Mouse (Mus musculus): Measurements from ENCODE around the gene Esrrg.

Gene Esrrg

GRCm38 (mm10) chr1:188080261-188080875 lies 471.8 kb downstream of the Esrrg start:
- no peak for DNase-seq (ENCODE audit: low spot score in 2 of 2)

GRCm38 (mm10) chr1:188082665-188083640 lies 474.4 kb downstream of the Esrrg start:
- DNase-seq (ENCODE audit: low spot score in 2 of 2) = no peak

DNA sequence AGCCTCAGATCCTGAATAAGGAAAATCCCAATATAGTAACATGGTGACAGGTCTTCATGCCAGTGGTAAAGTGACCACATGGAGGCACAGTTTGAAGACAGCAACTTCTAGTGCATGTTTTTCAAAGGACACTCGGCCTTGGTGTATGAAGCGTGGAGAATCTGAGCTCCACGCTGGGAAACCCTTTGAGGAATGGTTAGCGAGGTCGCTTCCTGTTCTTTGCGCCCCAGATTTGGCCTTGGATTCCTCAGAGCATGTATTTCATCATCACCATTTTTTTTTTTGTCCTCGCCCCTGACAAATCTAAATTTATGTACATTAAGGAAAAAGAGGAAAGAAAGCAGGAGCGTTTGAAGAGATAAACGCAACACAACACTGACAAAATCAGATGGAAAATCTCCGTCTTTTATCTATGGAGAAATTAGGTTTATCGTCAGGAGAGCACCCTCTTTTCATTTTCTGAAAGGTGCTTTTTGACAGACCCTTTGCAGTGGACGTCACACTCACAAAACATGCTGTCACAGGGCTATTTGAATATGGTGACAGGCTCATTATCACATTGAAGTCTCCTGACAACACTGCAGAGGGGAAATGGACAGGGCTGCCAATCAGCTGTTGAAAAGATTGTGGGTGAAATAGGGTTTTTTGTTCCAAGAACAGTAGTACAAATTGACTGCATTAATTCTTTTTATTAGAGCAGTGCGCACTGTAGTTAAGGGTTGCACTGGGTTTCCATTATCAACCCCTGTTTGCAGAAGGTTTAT lies 476.7 kb downstream of the Esrrg start:
- DNase-seq (ENCODE audit: low spot score in 2 of 2) = no peak

DNA sequence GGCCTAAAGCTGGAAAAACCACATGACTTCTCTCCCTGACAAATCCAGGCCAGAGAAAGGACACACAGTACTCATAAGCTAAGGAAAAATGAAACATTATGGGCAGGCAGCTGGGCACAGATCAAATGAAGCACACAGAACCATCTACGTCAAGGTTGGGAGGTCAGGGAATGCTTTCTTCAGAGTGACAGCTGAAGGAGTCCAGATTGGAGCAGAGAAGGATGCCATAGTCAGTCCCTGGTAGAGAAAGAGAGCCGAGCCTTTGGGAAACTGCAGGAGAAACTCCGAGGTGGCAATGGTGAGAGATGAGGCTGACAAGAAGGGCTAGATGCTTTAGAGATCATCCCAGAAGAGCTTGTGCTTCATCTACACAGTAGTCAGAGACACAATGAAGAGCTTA lies 485.1 kb downstream of the Esrrg start:
- no peak for DNase-seq (ENCODE audit: low spot score in 2 of 2)

- DNase-seq (ENCODE audit: low spot score in 2 of 2) = no peak
Measured at GRCm38 (mm10) chr1:188101832-188102231, 493.2 kb downstream of the Esrrg start.

DNA sequence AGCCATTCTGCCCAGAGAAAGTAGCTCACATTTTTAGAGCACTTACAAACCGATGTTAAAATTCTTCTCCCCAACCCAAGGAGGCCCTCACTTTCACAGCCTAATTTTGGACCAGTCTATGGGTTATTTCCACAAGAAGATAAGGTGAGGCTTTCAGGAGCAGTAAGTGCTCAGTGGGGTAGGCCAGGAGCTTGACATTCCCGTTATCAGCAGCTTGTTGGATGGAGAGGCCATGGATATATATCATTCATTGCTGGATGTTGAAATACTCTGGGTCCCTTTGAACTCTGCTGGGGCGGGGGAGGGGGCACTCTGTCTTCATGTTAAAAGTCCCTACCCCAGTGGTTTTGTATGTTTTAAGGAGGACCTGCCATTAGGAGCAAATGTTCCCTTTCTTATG lies 494.6 kb downstream of the Esrrg start:
- no peak for DNase-seq (ENCODE audit: low spot score in 2 of 2)

GRCm38 (mm10) chr1:188105516-188105915 lies 496.9 kb downstream of the Esrrg start:
- DNase-seq (ENCODE audit: low spot score in 2 of 2) = no peak

GRCm38 (mm10) chr1:188107946-188108345 lies 499.4 kb downstream of the Esrrg start:
- DNase-seq (ENCODE audit: low spot score in 2 of 2) = no peak

- DNase-seq (ENCODE audit: low spot score in 2 of 2) = no peak
Measured at GRCm38 (mm10) chr1:188111552-188111951, 503.0 kb downstream of the Esrrg start.

DNA sequence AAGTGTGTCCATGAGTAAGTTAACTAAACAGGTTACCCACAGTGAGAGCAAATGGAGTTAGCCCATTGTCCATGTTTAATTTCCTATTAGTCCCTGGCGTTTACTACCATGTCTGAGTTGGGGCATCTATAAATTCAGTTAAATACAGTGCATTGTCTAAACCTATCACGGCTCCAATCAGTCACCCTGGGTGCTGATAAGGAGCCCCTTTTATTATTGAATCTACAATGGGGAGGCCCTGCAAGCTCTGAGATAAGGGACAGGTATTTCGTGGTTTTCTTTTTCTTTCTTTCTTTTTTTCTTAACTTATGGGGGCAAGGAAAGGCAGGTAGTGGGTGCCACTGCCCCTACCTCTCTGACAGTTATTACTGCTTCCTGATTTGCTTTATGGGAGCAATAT lies 504.6 kb downstream of the Esrrg start:
- DNase-seq (ENCODE audit: low spot score in 2 of 2) = no peak

DNA sequence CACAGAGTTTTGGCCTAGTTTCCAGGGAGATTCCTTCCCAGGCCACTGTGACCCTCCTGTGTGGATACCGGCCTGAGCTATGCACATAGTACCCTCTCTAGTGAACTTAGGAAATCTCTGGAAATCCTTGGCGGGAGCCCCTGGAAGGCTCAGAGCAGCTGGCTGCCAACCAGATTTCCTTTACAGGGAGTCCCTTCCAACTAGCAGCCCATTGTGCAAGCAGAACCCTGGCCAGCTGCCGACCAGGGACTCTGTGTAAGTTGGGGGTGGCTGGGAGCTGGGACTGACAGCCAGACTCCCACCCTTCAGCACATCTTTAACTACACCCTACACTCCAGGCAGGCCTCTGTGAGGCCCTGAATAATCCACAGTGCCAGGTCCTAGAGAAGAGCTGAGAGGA lies 509.5 kb downstream of the Esrrg start:
- peak; percentile 74 to 75 for DNase-seq (ENCODE audit: low spot score in 2 of 2)

GRCm38 (mm10) chr1:188119806-188120205 lies 511.2 kb downstream of the Esrrg start:
- no peak for DNase-seq (ENCODE audit: low spot score in 2 of 2)

GRCm38 (mm10) chr1:188125521-188126021 lies 517.0 kb downstream of the Esrrg start:
- DNase-seq (ENCODE audit: low spot score in 2 of 2) = no peak

DNA sequence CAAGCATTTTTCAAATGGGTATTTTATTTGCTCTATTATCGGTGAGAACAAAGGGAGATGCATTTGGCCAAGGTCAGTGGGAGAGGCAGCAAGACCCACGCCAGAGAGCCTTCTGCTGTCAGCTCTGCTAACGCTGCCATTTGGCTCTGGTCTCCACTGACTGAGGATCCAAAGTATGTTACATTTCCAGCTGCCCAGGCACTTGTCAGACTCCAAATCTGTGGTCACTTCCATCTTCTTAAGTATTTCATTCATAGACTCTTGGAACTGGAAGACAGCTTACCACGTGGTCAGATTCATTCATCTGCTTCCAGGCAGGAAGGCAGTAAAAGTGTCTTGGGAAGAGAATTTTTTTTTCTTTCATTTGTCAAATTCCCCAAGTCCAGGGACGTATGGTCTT lies 527.5 kb downstream of the Esrrg start:
- no peak for DNase-seq (ENCODE audit: low spot score in 2 of 2)

DNA sequence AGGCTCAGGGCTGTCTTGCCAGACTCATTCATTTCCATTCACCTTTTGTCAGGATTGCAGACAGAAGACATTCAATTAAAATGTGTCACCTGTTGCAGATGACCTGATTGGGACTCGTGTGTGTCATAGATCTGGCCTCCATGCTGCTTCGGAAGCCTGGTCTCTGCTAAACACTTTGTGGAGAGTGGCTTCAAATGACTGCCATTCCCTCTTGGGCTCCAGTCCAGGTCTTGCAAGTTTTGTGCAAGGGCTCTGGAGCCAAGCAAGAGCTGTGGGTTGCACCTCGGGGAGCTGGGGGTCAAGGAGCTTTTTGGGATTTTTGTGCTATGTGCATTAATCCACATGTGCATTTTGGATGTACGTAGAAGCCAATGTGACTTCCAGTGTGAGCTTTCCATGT lies 530.9 kb downstream of the Esrrg start:
- no peak for DNase-seq (ENCODE audit: low spot score in 2 of 2)

DNA sequence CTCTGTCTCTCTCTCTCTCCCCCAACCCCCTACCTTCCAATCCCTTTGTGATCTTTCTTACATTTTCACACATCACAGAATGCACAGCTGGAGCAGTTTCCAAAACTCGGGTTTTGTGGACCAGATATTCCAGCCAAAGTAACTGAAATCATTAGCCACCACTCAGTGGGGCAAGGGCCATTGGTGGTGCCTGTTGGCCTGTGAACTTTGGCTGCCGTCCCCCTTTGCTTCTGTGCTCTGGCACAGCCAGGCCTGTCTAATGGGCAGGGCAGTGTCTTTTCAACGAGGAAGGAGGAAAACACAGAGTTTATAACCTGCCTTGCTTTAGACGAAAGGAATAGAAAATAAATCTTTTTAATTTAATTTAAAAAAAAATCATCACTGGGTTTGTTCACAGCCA lies 531.6 kb downstream of the Esrrg start:
- DNase-seq (ENCODE audit: low spot score in 2 of 2) = no peak

- no peak for DNase-seq (ENCODE audit: low spot score in 2 of 2)
Measured at GRCm38 (mm10) chr1:188147381-188148156, 539.0 kb downstream of the Esrrg start.

GRCm38 (mm10) chr1:188151066-188151465 lies 542.5 kb downstream of the Esrrg start:
- no peak for DNase-seq (ENCODE audit: low spot score in 2 of 2)

GRCm38 (mm10) chr1:188152011-188152410 lies 543.4 kb downstream of the Esrrg start:
- no peak for DNase-seq (ENCODE audit: low spot score in 2 of 2)

- DNase-seq (ENCODE audit: low spot score in 2 of 2) = no peak
Measured at GRCm38 (mm10) chr1:188153665-188154064, 545.1 kb downstream of the Esrrg start.

DNA sequence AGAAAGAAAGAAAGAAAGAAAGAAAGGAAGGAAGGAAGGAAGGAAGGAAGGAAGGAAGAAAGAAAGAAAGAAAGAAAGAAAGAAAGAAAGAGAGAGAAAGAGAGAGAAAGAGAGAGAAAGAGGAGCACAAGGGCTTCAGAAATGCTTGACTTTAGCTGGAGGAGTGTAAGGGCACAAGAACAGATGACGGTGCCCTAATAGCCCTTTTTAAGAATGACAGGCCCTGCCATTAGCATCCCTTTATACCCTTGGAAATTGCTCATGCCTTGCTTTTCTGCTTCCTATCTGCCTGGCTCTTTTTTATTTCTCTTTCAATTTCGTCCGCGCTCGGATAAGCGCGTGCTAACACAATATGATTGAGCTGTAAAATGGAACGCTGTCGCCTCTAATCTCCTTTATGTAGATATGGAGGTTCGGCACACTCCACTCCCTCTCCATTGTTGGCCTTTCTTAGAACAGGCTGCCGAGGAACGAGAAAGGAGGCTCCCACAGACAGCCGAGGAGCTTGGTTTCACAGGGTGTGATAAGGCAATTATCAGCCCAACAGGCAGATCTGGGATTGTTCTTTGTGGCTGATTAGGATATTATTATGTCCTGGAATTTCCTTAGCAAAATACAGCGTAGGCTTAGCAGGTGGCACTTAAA lies 546.0 kb downstream of the Esrrg start:
- no peak for DNase-seq (ENCODE audit: low spot score in 2 of 2)

Data from urinary bladder, postnatal 4 days (tissue).